Mouse (Mus musculus) liver, embryonic 14.5 days (tissue): Measurements from ENCODE around the gene Tmem191c. TPM values are rescaled to one million over a fixed set of nuclear protein-coding genes. Genes with fewer than 3 reads are reported as not detected.
A peak's percentile ranks its signal among the peaks of the same experiment; 100 is the strongest.

Experiments used
- ATAC-seq: fragments of 200-750 bp; cut with Nextera tagmentation; 2 replicates; pipeline ENCODE4 v1.8.0; 2017; ENCODE audit warnings: moderate number of reproducible peaks, mild to moderate bottlenecking, moderate library complexity; ENCODE audit not compliant: insufficient read depth
- DNase-seq, 3 experiments: peaks; one replicate each; pipeline ENCODE4 v3.0.0-alpha.2; 2012 to 2013; ENCODE audit warnings: low read depth in 3 of 3, low spot score in 3 of 3
- H3K27ac ChIP-seq: fragments of 300-500 bp; sonication (generic); 2 replicates; pipeline ENCODE4 v1.5.1; 2014; ENCODE audit warnings: moderate library complexity, mild to moderate bottlenecking, control low read depth, inconsistent platforms
- H3K27me3 ChIP-seq: fragments of 300-500 bp; sonication (generic); 2 replicates; pipeline ENCODE4 v1.6.1; 2014; ENCODE audit warnings: mild to moderate bottlenecking, low read length, moderate library complexity; ENCODE audit not compliant: control insufficient read depth, insufficient read depth
- H3K36me3 ChIP-seq: fragments of 300-500 bp; sonication (generic); replicated peaks from 2 replicates; pipeline ENCODE4 v1.6.1; 2014; ENCODE audit warnings: low read depth; ENCODE audit not compliant: control insufficient read depth, insufficient read depth
- H3K4me1 ChIP-seq, 2 experiments: fragments of 200-500 bp in 1 of 2; fragments of 300-500 bp in 1 of 2; sonication (generic) in 1 of 2; replicated peaks; 2 replicates each; pipeline ENCODE4 v1.6.1; 2012 to 2014; ENCODE audit warnings: antibody characterized with exemption in 1 of 2, inconsistent platforms in 1 of 2, low read length in 1 of 2; ENCODE audit not compliant: control insufficient read depth in 2 of 2, insufficient read depth in 2 of 2
- H3K4me2 ChIP-seq: fragments of 300-500 bp; sonication (generic); 2 replicates; pipeline ENCODE4 v1.6.1; 2014; ENCODE audit warnings: low read depth, mild to moderate bottlenecking, control low read depth, moderate library complexity
- H3K4me3 ChIP-seq, 2 experiments: fragments of 200-500 bp in 1 of 2; fragments of 300-500 bp in 1 of 2; sonication (generic) in 1 of 2; 2 replicates each; pipeline ENCODE4 v1.5.1; 2012 to 2014; ENCODE audit warnings: low read depth in 2 of 2, low read length in 2 of 2, mild to moderate bottlenecking in 2 of 2, control low read depth in 1 of 2, inconsistent platforms in 1 of 2, moderate library complexity in 1 of 2; ENCODE audit not compliant: insufficient read depth in 1 of 2
- H3K9ac ChIP-seq: fragments of 300-500 bp; sonication (generic); replicated peaks from 2 replicates; pipeline ENCODE4 v1.6.1; 2014; ENCODE audit warnings: mild to moderate bottlenecking, control low read depth, moderate library complexity
- H3K9me3 ChIP-seq: fragments of 300-500 bp; sonication (generic); 2 replicates; pipeline ENCODE4 v1.6.1; 2016; ENCODE audit warnings: low read length, mixed read lengths; ENCODE audit not compliant: control insufficient read depth
- CTCF ChIP-seq: IDR thresholded peaks from 2 replicates; pipeline ENCODE4 v1.5.1; 2016; ENCODE audit warnings: antibody characterized with exemption, low read depth, control low read depth
- EP300 ChIP-seq: IDR thresholded peaks from 2 replicates; pipeline ENCODE4 v1.6.1; 2016; ENCODE audit warnings: antibody characterized with exemption, low read depth
- WGBS: fragments of 180-500 bp; shearing (Covaris S2); extraction: QIAGEN DNeasy Blood & Tissue Kit; methylation state at CpG from one replicate; pipeline ENCODE4 v1.1.7; 2014; ENCODE audit not compliant: insufficient replicate concordance; 5-methylcytosine and 5-hydroxymethylcytosine counted together
- polyA plus RNA-seq, 2 experiments: library from polyadenylated mRNA; depleted of rRNA in 1 of 2; stranded (reverse) in 1 of 2; unstranded in 1 of 2; fragments of >200 nt; fragmentation: Nextera tagmentation in 1 of 2; extraction: Ambion mirVana in 1 of 2; gene quantifications; 2 replicates each; pipeline versions ENCODE4 v1.2.1 to v1.2.3; 2012 to 2014

The Tmem191c gene
- polyA plus RNA-seq, 2 experiments, result 1.6 to 4.3 TPM

GRCm38 (mm10) chr16:17271124-17271523 lies 4.8 kb upstream of the Tmem191c start:
- peaks cover 7 to 22% of the 10 kb centered on the region in 2 experiments for H3K4me1 ChIP-seq
- H3K36me3 ChIP-seq, result no peaks in the 10 kb centered on the region
- DNase-seq, result no peak
- no peak overlapping the region for H3K9ac ChIP-seq
- no peak overlapping the region for H3K4me2 ChIP-seq
- no peak overlapping the region for H3K27ac ChIP-seq
- 55% methylated on average over 4 of the region's 4 CpGs for whole genome bisulfite sequencing
- no peak for ATAC-seq
- TF ChIP-seq EP300, result no peak
- peak; percentile 64 for TF ChIP-seq CTCF
- H3K9me3 ChIP-seq, result no peaks in the 10 kb centered on the region; the same call in 1 of the 2 replicates
- H3K4me3 ChIP-seq, result no peak overlapping the region
- no peaks in the 10 kb centered on the region for H3K27me3 ChIP-seq

DNA sequence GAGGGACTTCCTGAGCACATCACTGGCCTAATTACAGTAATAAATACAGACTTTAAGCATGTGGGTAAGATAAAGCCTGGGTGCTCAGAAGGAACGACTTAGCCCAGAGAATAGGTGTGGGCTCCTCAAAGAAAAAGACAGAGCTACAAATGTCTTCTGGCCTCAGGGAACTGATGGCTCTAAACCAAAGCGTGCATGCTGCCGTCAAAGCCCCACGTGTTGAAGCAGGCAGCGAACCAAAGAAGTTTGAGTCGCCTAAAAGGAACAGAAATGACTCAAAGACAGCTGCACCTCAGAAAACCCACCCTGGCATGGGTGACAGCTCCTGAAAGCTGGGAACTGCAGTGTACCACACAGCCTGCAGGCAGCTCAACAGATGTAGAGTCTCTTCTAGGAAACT lies 4.0 kb upstream of the Tmem191c start:
- Histone ChIP-seq H3K27me3 (peaks cover 4% of the 10 kb centered on the region; the same call in 1 of the 2 replicates), H3K27ac (no peak overlapping the region), H3K9me3 (no peaks in the 10 kb centered on the region; the same call in 1 of the 2 replicates), H3K4me2 (no peak overlapping the region), H3K4me1 (peaks cover 7 to 24% of the 10 kb centered on the region in 2 experiments), H3K9ac (no peak overlapping the region), H3K4me3 (no peak overlapping the region), H3K36me3 (no peaks in the 10 kb centered on the region)
- TF ChIP-seq EP300 (no peak), CTCF (no peak)
- no peak for ATAC-seq
- no peak for DNase-seq
- 65% methylated on average over 6 of the region's 6 CpGs for WGBS

DNA sequence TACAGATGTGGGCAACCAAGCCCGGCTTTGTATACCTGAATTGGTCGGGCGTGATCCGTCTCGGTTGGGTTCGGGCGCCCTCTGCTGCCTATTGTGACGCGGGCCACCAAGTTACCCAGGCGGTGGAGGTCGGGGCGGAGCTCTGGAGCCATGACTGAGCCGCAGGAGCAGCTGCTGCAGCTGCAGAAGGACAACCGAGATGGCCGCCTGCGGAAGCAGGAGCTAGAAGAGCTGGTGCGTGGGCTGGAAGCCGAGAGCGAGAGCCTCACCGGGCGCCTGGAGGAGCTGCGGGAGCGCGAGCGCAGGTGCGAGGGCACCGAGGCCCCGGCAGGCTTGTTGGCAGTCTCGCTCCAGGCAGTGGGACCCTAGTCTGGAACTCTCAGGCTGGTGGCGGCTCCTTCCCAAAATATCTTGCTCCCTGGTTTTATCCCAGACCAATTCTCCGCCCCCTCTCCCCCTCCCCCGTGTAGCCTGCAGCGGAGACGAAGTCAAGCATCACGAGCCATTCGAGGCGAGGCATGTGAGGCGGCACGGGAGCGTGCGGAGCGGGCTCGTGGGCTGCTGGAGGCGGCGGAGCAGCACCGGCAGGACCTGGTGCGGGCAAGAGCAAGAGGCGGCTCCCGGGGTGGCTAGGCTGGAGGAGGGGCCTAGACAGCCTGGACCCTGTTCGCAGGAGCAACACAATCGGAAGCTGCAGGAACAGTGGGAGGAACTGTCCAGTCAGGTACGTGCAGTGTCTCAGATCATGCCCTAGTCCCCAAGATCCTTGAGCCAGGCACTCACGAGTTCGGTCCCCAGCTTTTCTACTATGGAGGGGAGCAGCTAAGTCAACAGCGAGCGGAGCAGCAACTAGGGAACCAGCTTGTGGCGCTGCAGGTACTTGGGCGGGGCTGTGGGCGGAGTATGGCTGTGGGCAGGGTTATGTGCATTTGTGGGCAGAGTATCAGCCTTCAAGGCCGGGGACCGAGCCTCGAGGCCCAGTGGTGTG lies 581 bp downstream of the Tmem191c start:
- ATAC-seq (peak; percentile 76), DNase-seq (peak; percentile 68 to 78 (median 73))
- H3K27me3 ChIP-seq, result peaks cover 18% of the 10 kb centered on the region
- TF ChIP-seq EP300, result no peak
- TF ChIP-seq CTCF, result peak; percentile 95
- no peaks in the 10 kb centered on the region for H3K9me3 ChIP-seq
- H3K4me2 ChIP-seq, result peak overlapping the region; percentile 79
- H3K4me3 ChIP-seq, result peak overlapping the region; percentile 57 to 59
- no peak overlapping the region for H3K27ac ChIP-seq
- WGBS, result under 1% methylated on average over 61 of the region's 62 CpGs
- no peaks in the 10 kb centered on the region for H3K36me3 ChIP-seq
- peaks cover 0 to 3% of the 10 kb centered on the region in 2 experiments; a peak in 2 of 4 replicates for H3K4me1 ChIP-seq
- H3K9ac ChIP-seq, result peak overlapping the region; percentile 33

GRCm38 (mm10) chr16:17277342-17278211 lies 1.7 kb downstream of the Tmem191c start:
- peak overlapping the region; percentile 79 for H3K4me2 ChIP-seq
- no peaks in the 10 kb centered on the region for H3K36me3 ChIP-seq
- DNase-seq (no peak), ATAC-seq (no peak)
- no peak overlapping the region for H3K9ac ChIP-seq
- peaks cover 0 to 3% of the 10 kb centered on the region in 2 experiments; a peak in 2 of 4 replicates for H3K4me1 ChIP-seq
- no peak for TF ChIP-seq CTCF
- TF ChIP-seq EP300, result no peak
- WGBS, result 7% methylated on average over 61 of the region's 61 CpGs
- peak overlapping the region; percentile 2 to 59; a peak in 2 of 4 replicates for H3K4me3 ChIP-seq
- H3K27ac ChIP-seq, result no peak overlapping the region
- H3K27me3 ChIP-seq, result peaks cover 18% of the 10 kb centered on the region
- H3K9me3 ChIP-seq, result no peaks in the 10 kb centered on the region
